Mouse (Mus musculus) macrophage (primary cell): ENCODE measurements around the gene Ugt1a10. TPM values are rescaled to one million over a fixed set of nuclear protein-coding genes. Genes with fewer than 3 reads are reported as not detected.
"Not testable (repeated sequence)": the region's sequence is repeated elsewhere in the genome, so short reads cannot be mapped to it uniquely, and the experiment has no call there.

Experiments used
- H3K27ac ChIP-seq: fragments of 350-480 bp; formaldehyde crosslinking; 2 replicates; pipeline ENCODE4 v1.9.0; 2021
- H3K36me3 ChIP-seq: fragments of 350-480 bp; formaldehyde crosslinking; 2 replicates; pipeline ENCODE4 v1.9.0; 2021; ENCODE audit errors: inconsistent target
- H3K4me3 ChIP-seq: fragments of 350-480 bp; formaldehyde crosslinking; 2 replicates; pipeline ENCODE4 v1.9.0; 2021; ENCODE audit errors: inconsistent target
- H3K79me2 ChIP-seq: fragments of 350-480 bp; formaldehyde crosslinking; 2 replicates; pipeline ENCODE4 v1.9.0; 2021; ENCODE audit errors: inconsistent target
- WGBS: methylation state at CpG from one replicate; pipeline ENCODE4 v1.1.7; 2026; ENCODE audit warnings: inconsistent platforms; ENCODE audit not compliant: missing documents; 5-methylcytosine and 5-hydroxymethylcytosine counted together
- polyA plus RNA-seq: library from polyadenylated mRNA; stranded (reverse); fragments of 250-400 nt; gene quantifications from 3 replicates; pipeline ENCODE4 v1.2.4, GENCODE M21; 2018; ENCODE audit warnings: inconsistent platforms

Gene Ugt1a10
- polyA plus RNA-seq, 1 experiment from 2014 or later = not detected

DNA sequence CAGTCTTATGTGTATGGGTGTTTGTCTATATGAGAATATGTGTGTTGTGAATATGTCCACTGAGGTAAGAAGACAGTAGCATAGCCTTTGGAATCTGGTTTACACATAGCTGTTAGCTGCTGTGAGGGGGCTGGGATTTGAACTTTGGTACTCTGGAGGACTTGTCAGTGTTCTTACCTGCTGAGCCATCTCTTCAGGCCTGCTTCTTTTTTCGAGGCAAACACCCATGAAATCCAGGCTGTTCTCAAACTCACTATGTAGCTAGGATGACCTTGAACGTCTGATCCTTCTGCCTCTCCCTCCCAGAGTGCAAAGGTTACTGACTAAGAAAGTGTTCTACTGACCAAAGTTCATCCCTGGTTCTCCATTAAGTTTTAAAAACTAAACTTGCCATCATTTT lies 50.5 kb downstream of the Ugt1a10 start:
- Histone ChIP-seq H3K79me2 (peaks cover 73% of the 10 kb centered on the region), H3K27ac (no peak overlapping the region), H3K36me3 (no peaks in the 10 kb centered on the region), H3K4me3 (no peak overlapping the region)
- WGBS = 100% methylated on average over 2 of the region's 2 CpGs

DNA sequence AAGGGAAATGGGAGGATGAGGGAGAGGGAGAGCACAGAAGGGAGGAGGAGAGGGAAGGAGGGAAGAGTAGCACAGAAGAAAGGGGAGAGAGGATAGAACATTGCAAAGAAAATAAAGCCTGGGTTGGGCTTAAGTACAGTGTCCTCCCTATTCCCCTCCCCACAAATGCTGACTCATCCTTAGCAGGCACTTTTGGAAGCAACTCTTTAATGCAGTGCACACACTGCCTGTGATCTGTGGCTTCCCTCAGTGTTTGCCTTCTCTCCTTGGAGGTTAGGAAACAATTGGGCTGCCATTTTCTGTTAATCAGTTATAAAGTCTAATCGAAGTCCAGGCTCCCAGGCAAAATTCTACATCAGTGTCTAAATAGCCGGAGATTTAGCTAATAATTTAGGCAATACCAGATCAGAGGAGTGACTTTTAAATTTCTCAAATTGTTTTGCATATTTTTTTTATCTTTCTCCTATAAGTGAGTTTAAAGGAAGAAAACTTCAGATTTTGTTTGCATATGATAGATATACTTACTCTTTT lies 53.9 kb downstream of the Ugt1a10 start:
- WGBS = 75% methylated on average over 2 of the region's 2 CpGs
- not testable (repeated sequence) for H3K36me3 ChIP-seq, H3K4me3 ChIP-seq, H3K27ac ChIP-seq
- H3K79me2 ChIP-seq = peaks cover 69% of the 10 kb centered on the region

DNA sequence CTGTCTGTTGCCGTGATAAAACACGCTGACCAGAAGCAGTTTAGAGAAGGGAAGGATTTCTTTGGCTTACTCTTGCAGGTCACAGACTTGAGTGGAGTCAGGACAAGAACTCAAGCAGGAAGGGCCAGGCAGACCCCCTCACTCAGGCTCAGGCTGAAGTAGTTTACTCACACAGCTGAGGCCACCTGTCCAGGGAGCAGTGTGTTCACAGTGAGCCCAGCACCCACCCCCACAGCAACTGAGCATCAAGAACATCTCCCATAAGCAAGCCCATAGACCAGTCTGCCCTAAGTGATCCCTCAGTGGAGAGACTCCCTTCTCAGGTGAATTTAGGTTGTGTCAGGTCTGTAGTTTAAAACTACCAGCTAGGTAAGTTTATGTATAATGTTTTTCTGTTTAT lies 54.4 kb downstream of the Ugt1a10 start:
- not testable (repeated sequence) for H3K36me3 ChIP-seq, H3K4me3 ChIP-seq, H3K27ac ChIP-seq
- peaks cover 69% of the 10 kb centered on the region for H3K79me2 ChIP-seq
- 72% methylated on average over 2 of the region's 2 CpGs for WGBS

DNA sequence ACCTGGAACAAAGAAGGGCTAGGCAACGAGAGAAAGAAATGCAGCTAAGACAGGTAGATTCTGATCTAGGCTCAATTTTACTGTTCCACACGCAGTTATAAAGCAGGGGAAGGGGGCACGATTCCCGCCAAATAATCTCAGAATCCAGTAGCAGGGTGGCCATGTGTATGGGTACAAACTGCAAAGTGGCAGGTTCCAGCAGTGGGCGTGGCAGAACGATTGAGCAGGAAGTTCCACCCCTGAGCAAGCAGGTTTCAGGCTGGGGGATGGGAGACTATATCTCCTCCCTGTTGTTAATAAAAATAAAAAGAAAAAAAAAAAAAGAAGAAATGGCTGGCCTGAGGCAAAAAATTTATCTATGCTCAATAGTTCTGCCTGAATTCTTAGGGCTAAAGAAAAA lies 57.6 kb downstream of the Ugt1a10 start:
- H3K79me2 ChIP-seq = peaks cover 53% of the 10 kb centered on the region
- 100% methylated on average over 6 of the region's 6 CpGs for WGBS
- not testable (repeated sequence) for H3K4me3 ChIP-seq, H3K27ac ChIP-seq, H3K36me3 ChIP-seq

DNA sequence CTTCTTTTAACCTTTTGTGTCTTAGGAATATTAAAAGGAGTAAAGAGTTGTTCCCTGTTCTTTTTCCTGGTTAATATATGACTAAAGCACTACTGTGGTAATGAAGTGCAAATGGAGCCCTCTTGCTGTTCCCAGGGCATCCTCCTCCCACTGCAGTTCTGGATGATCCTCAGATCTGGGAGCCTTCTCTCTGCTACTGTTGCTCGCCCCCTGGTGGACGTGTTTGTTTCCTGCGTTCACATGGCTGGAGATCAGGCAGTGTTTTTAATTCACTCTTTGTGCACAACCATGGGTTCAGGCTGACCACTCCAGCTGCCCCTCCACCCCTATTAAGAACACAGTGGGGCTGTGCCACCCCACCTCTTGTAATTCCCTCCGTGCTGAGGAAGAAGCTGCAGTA lies 65.4 kb downstream of the Ugt1a10 start:
- H3K36me3 ChIP-seq, H3K27ac ChIP-seq, H3K4me3 ChIP-seq: not testable (repeated sequence)
- peaks cover 50% of the 10 kb centered on the region; the same call in 1 of the 2 replicates for H3K79me2 ChIP-seq
- WGBS = 63% methylated on average over 1 of the region's 4 CpGs

DNA sequence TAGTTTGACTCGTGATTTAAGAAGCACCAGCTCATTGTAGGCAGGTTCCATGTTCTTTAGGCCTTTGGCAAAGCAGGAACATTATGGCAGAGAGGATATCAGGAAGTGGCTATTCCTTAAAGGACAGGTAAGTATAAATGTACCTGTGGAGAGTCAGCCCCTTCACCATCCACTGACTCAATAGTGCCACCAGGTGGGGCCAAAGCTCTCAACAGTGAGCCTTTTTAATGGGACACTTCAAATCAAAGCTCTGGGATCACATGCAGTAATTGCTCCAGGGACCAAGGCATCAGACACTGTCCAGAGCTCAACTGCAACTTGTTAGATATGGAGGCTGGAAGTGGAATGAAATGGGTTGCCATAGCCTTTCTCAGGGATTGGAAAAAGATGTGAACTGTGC lies 66.3 kb downstream of the Ugt1a10 start:
- not testable (repeated sequence) for H3K36me3 ChIP-seq, H3K4me3 ChIP-seq, H3K27ac ChIP-seq
- no CpG with 5 or more reads among the region's 1 CpGs for WGBS
- H3K79me2 ChIP-seq = peaks cover 50% of the 10 kb centered on the region; the same call in 1 of the 2 replicates

DNA sequence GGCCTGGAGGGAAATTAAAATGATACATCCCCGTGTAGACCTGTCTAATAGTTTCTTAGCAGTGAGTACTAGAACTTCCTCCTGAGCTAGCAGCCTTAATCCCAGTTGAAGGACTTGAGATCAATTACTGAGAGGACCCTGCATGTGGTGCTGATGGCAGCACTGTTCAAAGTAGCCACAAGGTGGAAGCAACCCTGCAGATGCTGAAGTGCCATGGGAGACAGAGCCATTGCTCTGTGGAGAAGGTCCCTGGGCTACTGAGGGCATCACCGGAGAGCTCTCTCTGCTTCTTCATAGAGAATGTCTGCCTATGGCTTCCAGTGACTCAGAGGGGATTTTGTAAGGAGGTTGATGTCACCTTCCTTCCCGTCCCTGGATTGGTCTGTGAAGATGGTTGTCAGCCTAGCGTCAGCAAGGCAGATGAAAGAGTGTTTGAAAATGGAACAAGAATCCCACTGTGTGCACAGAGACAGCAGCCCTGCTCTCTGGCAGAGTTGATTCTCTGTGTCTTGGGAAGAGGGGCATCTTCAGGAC lies 70.7 kb downstream of the Ugt1a10 start:
- H3K27ac ChIP-seq, H3K4me3 ChIP-seq, H3K36me3 ChIP-seq: not testable (repeated sequence)
- WGBS = 45% methylated on average over 2 of the region's 4 CpGs
- H3K79me2 ChIP-seq = peaks cover 74% of the 10 kb centered on the region

DNA sequence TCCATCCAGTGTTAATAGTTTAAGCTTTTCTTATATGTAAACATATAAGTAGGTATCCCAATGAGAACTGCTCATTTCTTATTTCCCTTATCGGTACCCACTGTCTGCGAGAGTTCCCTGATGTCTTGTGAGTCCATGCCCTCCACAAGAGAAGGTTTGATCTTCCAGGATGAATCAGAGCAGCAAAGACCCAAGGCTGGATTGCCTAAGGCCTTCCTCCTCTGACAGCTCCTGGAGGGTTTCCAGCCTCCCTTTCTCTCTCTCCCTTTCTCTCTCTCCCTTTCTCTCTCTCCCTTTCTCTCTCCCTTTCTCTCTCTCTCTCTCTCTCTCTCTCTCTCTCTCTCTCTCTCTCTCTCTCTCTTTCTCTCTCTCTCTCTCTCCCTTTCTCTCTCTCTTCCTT lies 73.9 kb downstream of the Ugt1a10 start:
- not testable (repeated sequence) for H3K27ac ChIP-seq, H3K4me3 ChIP-seq, H3K36me3 ChIP-seq
- WGBS = 87% methylated on average over 2 of the region's 2 CpGs
- H3K79me2 ChIP-seq = peaks cover 83% of the 10 kb centered on the region

DNA sequence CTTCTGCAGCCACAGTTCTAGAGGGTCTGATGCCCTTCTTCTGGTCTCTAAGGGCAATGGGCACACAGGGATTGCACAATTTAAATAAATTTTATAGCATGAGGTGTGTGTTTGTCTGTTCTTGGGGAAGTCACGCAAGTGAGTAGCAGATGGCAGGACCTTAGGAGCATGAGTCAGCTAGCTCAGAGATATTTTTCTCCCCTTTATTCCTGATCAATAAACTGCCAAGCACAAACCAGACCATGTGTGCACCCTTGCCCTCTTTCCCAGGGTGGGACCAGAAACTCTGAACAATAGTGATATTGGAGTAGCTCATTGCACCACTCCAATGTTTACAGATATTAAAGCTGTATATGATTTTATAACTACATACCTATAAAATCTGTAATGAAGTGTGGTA lies 75.0 kb downstream of the Ugt1a10 start:
- not testable (repeated sequence) for H3K27ac ChIP-seq, H3K36me3 ChIP-seq, H3K4me3 ChIP-seq
- peaks cover 73% of the 10 kb centered on the region for H3K79me2 ChIP-seq
- 76% methylated on average over 1 of the region's 1 CpGs for WGBS

DNA sequence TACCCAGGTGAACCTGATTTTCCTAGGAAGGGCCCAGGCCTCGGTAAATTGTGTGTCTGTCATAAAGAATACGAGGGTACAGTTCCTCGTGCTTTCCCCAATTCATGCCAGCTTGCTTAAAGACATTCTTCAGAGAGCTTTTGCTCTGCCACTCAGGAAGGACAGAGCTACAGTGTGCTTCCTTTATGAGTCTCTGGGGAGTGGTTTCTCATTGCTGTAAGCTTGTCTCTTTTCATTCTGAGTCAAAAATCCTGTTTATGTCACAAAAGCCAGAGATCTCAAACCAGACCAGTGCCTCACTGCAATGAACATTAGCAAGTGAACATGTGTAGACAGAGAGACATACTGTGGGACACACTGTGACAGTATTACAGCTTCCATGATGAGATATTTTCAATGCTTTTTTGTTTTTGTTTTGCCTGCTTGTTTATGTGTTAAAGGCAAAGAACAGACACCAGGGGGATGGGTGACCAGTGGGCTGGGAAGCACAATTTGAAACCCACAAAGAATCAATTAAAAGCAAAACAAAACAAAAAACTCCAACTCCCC lies 78.8 kb downstream of the Ugt1a10 start:
- peaks cover 78% of the 10 kb centered on the region for H3K79me2 ChIP-seq

DNA sequence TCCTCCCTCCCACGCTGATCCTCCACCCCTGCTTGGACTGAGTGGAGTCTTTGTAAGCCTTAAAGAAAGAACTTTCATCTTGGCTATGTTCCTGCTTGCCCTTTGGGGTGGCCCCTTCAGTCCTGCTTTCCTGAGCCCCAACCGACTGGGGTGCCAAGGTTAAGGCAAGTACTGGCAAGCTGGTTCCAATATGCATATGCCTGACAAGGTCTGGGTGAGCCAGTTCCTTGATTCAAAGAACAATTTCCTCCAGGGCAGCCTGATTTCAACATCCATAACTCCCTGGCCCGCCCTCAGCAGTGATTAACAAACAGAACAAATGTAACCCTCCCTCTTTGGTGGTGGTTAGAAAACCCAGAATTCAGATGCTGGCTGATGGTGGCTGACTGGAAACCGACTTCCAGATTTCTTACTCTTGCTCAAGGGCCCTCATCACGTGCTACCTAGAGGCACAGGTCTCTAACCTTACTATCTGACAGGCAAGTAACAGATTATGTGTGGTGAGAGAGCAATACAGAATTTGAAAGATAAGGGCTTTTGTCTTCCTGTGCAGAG lies 79.3 kb downstream of the Ugt1a10 start, which contains the start of gene Ugt1a6a:
Gene Ugt1a6a (plus strand): TSS at position 353 of the 555 bp plus-strand sequence.
- 10% methylated on average over 3 of the region's 5 CpGs for WGBS
- peaks cover 73% of the 10 kb centered on the region for H3K79me2 ChIP-seq
- H3K4me3 ChIP-seq, H3K36me3 ChIP-seq: not testable (repeated sequence)
- H3K27ac ChIP-seq = peak within 1 kb of the TSS; percentile 87

More for the DNA sequence above, 78.8 kb downstream of the Ugt1a10 start:
- no peaks in the 10 kb centered on the region for H3K36me3 ChIP-seq
- 3% methylated on average over 3 of the region's 3 CpGs for WGBS
- peak overlapping the region; percentile 87 for H3K27ac ChIP-seq
- H3K4me3 ChIP-seq = no peak overlapping the region

DNA sequence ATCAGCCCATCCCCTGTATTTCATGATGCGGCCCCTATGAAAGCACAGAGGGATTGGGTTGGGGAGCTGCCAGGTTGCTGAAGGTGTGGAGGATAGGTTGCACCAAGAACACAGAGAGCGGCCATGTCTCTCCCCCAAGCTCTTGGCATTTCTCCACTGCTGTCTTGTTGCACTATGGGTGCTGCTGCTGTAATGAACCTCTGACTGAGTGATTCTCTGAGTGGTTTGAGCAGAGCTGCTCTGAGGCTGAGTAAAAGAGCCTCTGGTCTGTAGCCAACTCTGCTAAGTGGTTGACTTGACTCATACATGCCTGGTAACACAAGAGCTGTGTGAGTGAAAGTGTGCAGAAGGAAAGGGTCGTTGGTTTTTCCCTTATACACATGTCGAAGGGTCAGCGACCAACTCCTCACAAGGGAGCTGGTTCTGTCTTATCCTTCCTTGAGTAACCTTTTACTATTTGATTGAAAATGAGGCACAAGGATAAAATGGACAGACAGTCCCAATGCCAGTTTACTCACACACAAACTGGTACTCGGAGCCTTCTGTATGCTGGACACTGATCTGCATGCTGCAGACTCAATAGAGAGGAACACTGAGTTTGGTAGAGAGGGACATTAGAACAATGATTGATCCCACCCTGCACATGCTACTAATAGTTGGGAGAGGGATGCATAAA lies 80.2 kb downstream of the Ugt1a10 start:
- 81% methylated on average over 4 of the region's 6 CpGs for WGBS
- H3K79me2 ChIP-seq = peaks cover 67% of the 10 kb centered on the region
- H3K36me3 ChIP-seq, H3K27ac ChIP-seq, H3K4me3 ChIP-seq: not testable (repeated sequence)

DNA sequence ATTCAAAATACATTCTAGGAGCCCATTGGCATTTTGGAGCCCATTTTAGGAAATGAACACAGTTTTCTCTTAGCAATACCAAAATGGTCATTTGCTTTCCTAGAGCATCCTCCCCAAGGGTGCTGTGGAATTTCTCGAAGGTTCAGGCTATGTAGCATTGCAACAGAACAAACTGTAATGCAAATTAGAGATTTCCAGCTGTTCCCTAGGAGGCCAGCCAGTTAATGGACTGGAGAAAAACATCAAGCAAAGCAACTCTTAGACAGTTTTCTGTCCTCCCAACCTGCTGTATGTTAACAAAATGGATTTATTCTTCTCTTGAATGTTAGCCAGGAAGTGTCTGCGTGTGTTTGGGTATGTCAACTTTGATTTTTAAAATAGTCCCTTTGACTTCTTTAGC lies 81.5 kb downstream of the Ugt1a10 start:
- 75% methylated on average over 2 of the region's 2 CpGs for WGBS
- Histone ChIP-seq H3K4me3 (no peak overlapping the region), H3K27ac (no peak overlapping the region), H3K79me2 (peaks cover 59% of the 10 kb centered on the region), H3K36me3 (no peaks in the 10 kb centered on the region)

DNA sequence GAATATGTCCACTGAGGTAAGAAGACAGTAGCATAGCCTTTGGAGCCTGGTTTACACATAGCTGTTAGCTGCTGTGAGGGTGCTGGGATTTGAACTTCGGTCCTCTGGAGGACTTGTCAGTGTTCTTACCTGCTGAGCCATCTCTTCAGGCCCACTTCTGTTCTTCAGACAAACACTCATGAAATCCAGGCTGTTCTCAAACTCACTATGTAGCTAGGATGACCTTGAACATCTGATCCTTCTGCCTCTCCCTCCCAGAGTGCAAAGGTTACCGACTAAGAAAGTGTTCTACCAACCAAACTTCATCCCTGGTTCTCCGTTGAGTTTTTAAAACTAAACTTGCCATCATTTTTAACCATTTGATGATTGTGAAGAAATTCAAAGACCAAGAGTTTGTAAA lies 82.1 kb downstream of the Ugt1a10 start:
- H3K79me2 ChIP-seq = peaks cover 59% of the 10 kb centered on the region
- 100% methylated on average over 3 of the region's 3 CpGs for WGBS
- H3K4me3 ChIP-seq = no peak overlapping the region
- H3K36me3 ChIP-seq = no peaks in the 10 kb centered on the region
- H3K27ac ChIP-seq = no peak overlapping the region

DNA sequence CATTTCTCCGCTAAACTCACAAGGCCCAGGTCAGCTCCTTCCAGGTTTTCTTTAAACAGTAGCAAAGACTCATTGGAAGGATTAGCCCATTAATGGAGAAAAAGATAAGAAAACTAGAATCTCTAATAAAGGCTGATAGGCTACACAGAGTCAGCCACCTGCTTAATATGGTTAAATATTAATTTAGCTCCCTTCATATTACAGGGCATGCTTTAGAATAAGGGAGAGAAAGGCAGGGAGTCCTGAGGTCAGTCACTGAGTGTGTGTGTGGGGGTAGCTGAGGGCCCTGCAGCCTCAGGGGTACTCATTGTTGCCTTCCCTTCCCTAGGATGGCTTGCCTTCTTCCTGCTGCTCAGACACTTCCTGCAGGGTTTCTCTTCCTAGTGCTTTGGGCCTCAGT lies 83.0 kb downstream of the Ugt1a10 start:
- Histone ChIP-seq H3K27ac (no peak overlapping the region), H3K4me3 (no peak overlapping the region), H3K36me3 (no peaks in the 10 kb centered on the region), H3K79me2 (peaks cover 59% of the 10 kb centered on the region)
- 100% methylated on average over 1 of the region's 1 CpGs for WGBS
